Mouse (Mus musculus): ENCODE data around the gene Slc5a10. TPM values are rescaled to one million over a fixed set of nuclear protein-coding genes. Genes with fewer than 3 reads are reported as not detected.
A peak's percentile ranks its signal among the peaks of the same experiment; 100 is the strongest.

Gene Slc5a10
- polyA plus RNA-seq, 1 experiment from 2014 or later, result not detected

GRCm38 (mm10) chr11:61740500-61740899 lies 19.9 kb upstream of the Slc5a10 start:
- no peak overlapping the region for H3K27ac ChIP-seq (ENCODE audit: low read length)
- no peak overlapping the region for H3K9ac ChIP-seq (ENCODE audit: low read depth, low read length)
- H3K4me2 ChIP-seq (ENCODE audit: low read length), result no peak overlapping the region
- H3K4me1 ChIP-seq (ENCODE audit: control insufficient read depth, insufficient read depth, low read length), result no peaks in the 10 kb centered on the region
- 96% methylated on average over 1 of the region's 1 CpGs for WGBS
- H3K36me3 ChIP-seq (ENCODE audit: control insufficient read depth, insufficient read depth, low read length), result peaks cover 27% of the 10 kb centered on the region
- ATAC-seq, result no peak
- H3K27me3 ChIP-seq (ENCODE audit: control insufficient read depth, insufficient read depth, low read depth, low read length), result no peaks in the 10 kb centered on the region
- H3K4me3 ChIP-seq (ENCODE audit: low read depth, low read length), result no peak overlapping the region
- no peaks in the 10 kb centered on the region for H3K9me3 ChIP-seq (replicated peaks; ENCODE audit: control insufficient read depth, low read length, poor library complexity, severe bottlenecking)

- no peaks in the 10 kb centered on the region for H3K9me3 ChIP-seq (replicated peaks; ENCODE audit: control insufficient read depth, low read length, poor library complexity, severe bottlenecking)
- no peak for ATAC-seq
- H3K4me3 ChIP-seq (ENCODE audit: low read depth, low read length), result no peak overlapping the region
- H3K27me3 ChIP-seq (ENCODE audit: control insufficient read depth, insufficient read depth, low read depth, low read length), result no peaks in the 10 kb centered on the region
- no peak overlapping the region for H3K4me2 ChIP-seq (ENCODE audit: low read length)
- H3K4me1 ChIP-seq (ENCODE audit: control insufficient read depth, insufficient read depth, low read length), result no peaks in the 10 kb centered on the region
- H3K9ac ChIP-seq (ENCODE audit: low read depth, low read length), result no peak overlapping the region
- no peak overlapping the region for H3K27ac ChIP-seq (ENCODE audit: low read length)
- H3K36me3 ChIP-seq (ENCODE audit: control insufficient read depth, insufficient read depth, low read length), result peaks cover 38% of the 10 kb centered on the region
- WGBS, result 93% methylated on average over 1 of the region's 1 CpGs
Observed at GRCm38 (mm10) chr11:61737290-61737689, 16.7 kb upstream of the Slc5a10 start.

- Histone ChIP-seq H3K36me3 (ENCODE audit: control insufficient read depth, insufficient read depth, low read length) (peaks cover 28% of the 10 kb centered on the region), H3K9me3 (replicated peaks; ENCODE audit: control insufficient read depth, low read length, poor library complexity, severe bottlenecking) (no peaks in the 10 kb centered on the region), H3K4me1 (ENCODE audit: control insufficient read depth, insufficient read depth, low read length) (no peaks in the 10 kb centered on the region), H3K4me2 (ENCODE audit: low read length) (no peak overlapping the region), H3K27me3 (ENCODE audit: control insufficient read depth, insufficient read depth, low read depth, low read length) (no peaks in the 10 kb centered on the region), H3K9ac (ENCODE audit: low read depth, low read length) (no peak overlapping the region), H3K4me3 (ENCODE audit: low read depth, low read length) (no peak overlapping the region), H3K27ac (ENCODE audit: low read length) (no peak overlapping the region)
- ATAC-seq, result no peak
- WGBS, result 94% methylated on average over 7 of the region's 7 CpGs
Observed at GRCm38 (mm10) chr11:61732672-61733071, 12.0 kb upstream of the Slc5a10 start.

GRCm38 (mm10) chr11:61728037-61728436 lies 7.4 kb upstream of the Slc5a10 start:
- H3K27ac ChIP-seq (ENCODE audit: low read length), result no peak overlapping the region
- no peaks in the 10 kb centered on the region for H3K9me3 ChIP-seq (replicated peaks; ENCODE audit: control insufficient read depth, low read length, poor library complexity, severe bottlenecking)
- H3K27me3 ChIP-seq (ENCODE audit: control insufficient read depth, insufficient read depth, low read depth, low read length), result no peaks in the 10 kb centered on the region
- H3K4me3 ChIP-seq (ENCODE audit: low read depth, low read length), result no peak overlapping the region
- no peaks in the 10 kb centered on the region for H3K4me1 ChIP-seq (ENCODE audit: control insufficient read depth, insufficient read depth, low read length)
- peaks cover 17% of the 10 kb centered on the region for H3K36me3 ChIP-seq (ENCODE audit: control insufficient read depth, insufficient read depth, low read length)
- ATAC-seq, result no peak
- WGBS, result 96% methylated on average over 2 of the region's 2 CpGs
- no peak overlapping the region for H3K9ac ChIP-seq (ENCODE audit: low read depth, low read length)
- H3K4me2 ChIP-seq (ENCODE audit: low read length), result no peak overlapping the region

DNA sequence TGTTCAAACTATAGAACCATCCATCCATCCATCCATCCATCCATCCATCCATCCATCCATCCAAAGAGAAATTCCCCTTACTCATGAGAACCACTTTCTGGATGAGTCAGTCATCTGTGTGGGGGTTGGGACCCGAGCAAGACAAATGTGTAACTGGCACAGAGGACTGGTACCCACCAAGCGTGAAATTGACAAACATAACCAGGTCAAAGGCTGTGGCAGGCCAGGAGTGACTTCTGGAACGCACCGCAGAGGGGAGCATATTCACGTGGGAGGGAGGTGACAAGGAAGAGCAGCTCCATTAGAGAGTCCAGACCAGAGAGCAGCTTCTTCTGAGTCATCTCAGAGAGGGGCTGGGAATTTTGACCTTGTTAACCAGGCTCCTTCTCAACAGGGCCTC lies 1.5 kb upstream of the Slc5a10 start:
- H3K27me3 ChIP-seq (ENCODE audit: control insufficient read depth, insufficient read depth, low read depth, low read length), result no peaks in the 10 kb centered on the region
- H3K9ac ChIP-seq (ENCODE audit: low read depth, low read length), result no peak overlapping the region
- no peak overlapping the region for H3K4me3 ChIP-seq (ENCODE audit: low read depth, low read length)
- no peak for ATAC-seq
- H3K27ac ChIP-seq (ENCODE audit: low read length), result no peak overlapping the region
- WGBS, result 73% methylated on average over 5 of the region's 5 CpGs
- no peaks in the 10 kb centered on the region for H3K36me3 ChIP-seq (ENCODE audit: control insufficient read depth, insufficient read depth, low read length)
- no peaks in the 10 kb centered on the region for H3K9me3 ChIP-seq (replicated peaks; ENCODE audit: control insufficient read depth, low read length, poor library complexity, severe bottlenecking)
- H3K4me1 ChIP-seq (ENCODE audit: control insufficient read depth, insufficient read depth, low read length), result no peaks in the 10 kb centered on the region
- no peak overlapping the region for H3K4me2 ChIP-seq (ENCODE audit: low read length)

- Histone ChIP-seq H3K9ac (ENCODE audit: low read depth, low read length) (no peak overlapping the region), H3K27ac (ENCODE audit: low read length) (no peak overlapping the region), H3K4me3 (ENCODE audit: low read depth, low read length) (no peak overlapping the region), H3K27me3 (ENCODE audit: control insufficient read depth, insufficient read depth, low read depth, low read length) (no peaks in the 10 kb centered on the region), H3K9me3 (replicated peaks; ENCODE audit: control insufficient read depth, low read length, poor library complexity, severe bottlenecking) (no peaks in the 10 kb centered on the region), H3K4me1 (ENCODE audit: control insufficient read depth, insufficient read depth, low read length) (no peaks in the 10 kb centered on the region), H3K4me2 (ENCODE audit: low read length) (no peak overlapping the region), H3K36me3 (ENCODE audit: control insufficient read depth, insufficient read depth, low read length) (no peaks in the 10 kb centered on the region)
- WGBS, result 60% methylated on average over 8 of the region's 8 CpGs
- no peak for ATAC-seq
Observed at GRCm38 (mm10) chr11:61719826-61720225, 800 bp downstream of the Slc5a10 start.

- Histone ChIP-seq H3K4me3 (ENCODE audit: low read depth, low read length) (no peak overlapping the region), H3K27ac (ENCODE audit: low read length) (no peak overlapping the region), H3K27me3 (ENCODE audit: control insufficient read depth, insufficient read depth, low read depth, low read length) (no peaks in the 10 kb centered on the region), H3K9ac (ENCODE audit: low read depth, low read length) (no peak overlapping the region), H3K9me3 (replicated peaks; ENCODE audit: control insufficient read depth, low read length, poor library complexity, severe bottlenecking) (no peaks in the 10 kb centered on the region), H3K4me2 (ENCODE audit: low read length) (no peak overlapping the region), H3K36me3 (ENCODE audit: control insufficient read depth, insufficient read depth, low read length) (no peaks in the 10 kb centered on the region), H3K4me1 (ENCODE audit: control insufficient read depth, insufficient read depth, low read length) (no peaks in the 10 kb centered on the region)
- no peak for ATAC-seq
- WGBS, result 58% methylated on average over 3 of the region's 3 CpGs
Observed at GRCm38 (mm10) chr11:61719387-61719786, 1.2 kb downstream of the Slc5a10 start.

GRCm38 (mm10) chr11:61717990-61718389 lies 2.6 kb downstream of the Slc5a10 start:
- no peak overlapping the region for H3K27ac ChIP-seq (ENCODE audit: low read length)
- H3K9ac ChIP-seq (ENCODE audit: low read depth, low read length), result no peak overlapping the region
- H3K27me3 ChIP-seq (ENCODE audit: control insufficient read depth, insufficient read depth, low read depth, low read length), result no peaks in the 10 kb centered on the region
- no peak overlapping the region for H3K4me2 ChIP-seq (ENCODE audit: low read length)
- no peaks in the 10 kb centered on the region for H3K9me3 ChIP-seq (replicated peaks; ENCODE audit: control insufficient read depth, low read length, poor library complexity, severe bottlenecking)
- no peaks in the 10 kb centered on the region for H3K36me3 ChIP-seq (ENCODE audit: control insufficient read depth, insufficient read depth, low read length)
- WGBS, result 59% methylated on average over 5 of the region's 5 CpGs
- no peak for ATAC-seq
- H3K4me3 ChIP-seq (ENCODE audit: low read depth, low read length), result no peak overlapping the region
- no peaks in the 10 kb centered on the region for H3K4me1 ChIP-seq (ENCODE audit: control insufficient read depth, insufficient read depth, low read length)

DNA sequence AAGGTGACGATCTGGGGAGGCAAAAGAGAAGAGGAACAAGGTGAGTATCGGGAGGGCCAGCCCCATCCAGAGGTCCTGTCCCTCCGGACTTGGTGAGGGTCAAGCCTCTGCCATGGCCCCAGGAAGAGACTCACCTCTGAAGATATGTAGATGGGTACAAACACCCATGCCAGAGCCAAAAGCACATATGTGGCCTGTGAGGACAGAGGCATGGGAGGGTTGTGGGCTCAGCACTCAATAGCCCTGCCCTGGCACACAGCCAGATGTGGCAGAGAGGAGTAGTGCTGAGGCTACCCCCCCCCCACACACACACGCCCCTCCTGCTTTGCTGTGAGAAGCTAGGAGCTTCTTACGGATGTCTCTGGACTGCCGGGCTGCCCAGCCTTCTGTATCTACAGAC lies 5.5 kb downstream of the Slc5a10 start:
- Histone ChIP-seq H3K27me3 (ENCODE audit: control insufficient read depth, insufficient read depth, low read depth, low read length) (no peaks in the 10 kb centered on the region), H3K4me1 (ENCODE audit: control insufficient read depth, insufficient read depth, low read length) (no peaks in the 10 kb centered on the region), H3K36me3 (ENCODE audit: control insufficient read depth, insufficient read depth, low read length) (no peaks in the 10 kb centered on the region), H3K4me2 (ENCODE audit: low read length) (no peak overlapping the region), H3K9ac (ENCODE audit: low read depth, low read length) (no peak overlapping the region), H3K9me3 (replicated peaks; ENCODE audit: control insufficient read depth, low read length, poor library complexity, severe bottlenecking) (no peaks in the 10 kb centered on the region), H3K4me3 (ENCODE audit: low read depth, low read length) (no peak overlapping the region), H3K27ac (ENCODE audit: low read length) (no peak overlapping the region)
- ATAC-seq, result peak; percentile 56; the same call in 1 of the 2 replicates
- 71% methylated on average over 6 of the region's 6 CpGs for WGBS
